Mouse (Mus musculus): Measurements from ENCODE around the gene Olfr1338. TPM values are rescaled to one million over a fixed set of nuclear protein-coding genes. Genes with fewer than 3 reads are reported as not detected.
"Not testable (repeated sequence)": the region's sequence is repeated elsewhere in the genome, so short reads cannot be mapped to it uniquely, and the experiment has no call there.

Olfr1338 gene
- total RNA-seq (2017), result not detected in 2 replicates

DNA sequence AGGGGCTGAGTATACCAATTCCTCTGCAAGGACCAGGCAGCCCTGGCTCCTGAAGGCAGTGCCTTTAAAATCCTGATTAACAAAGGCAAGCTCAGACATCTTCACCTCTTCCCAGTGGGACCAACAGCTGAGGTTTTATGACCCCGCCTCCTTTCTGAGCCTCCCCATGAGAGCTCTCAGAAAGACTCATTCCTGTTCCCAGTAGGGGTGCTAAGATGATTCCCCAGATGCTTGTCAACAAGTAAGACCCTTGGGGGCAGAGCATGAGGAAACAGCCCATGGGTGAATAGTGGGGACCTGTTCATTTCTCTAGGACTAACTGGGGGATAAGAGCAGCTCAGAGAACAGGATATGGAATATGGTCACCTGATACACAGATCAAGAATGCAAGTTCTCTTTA, at the start of gene Olfr1338:
Gene Olfr1338 (minus strand): TSS at position 101 of the 400 bp plus-strand sequence.
- ATAC-seq (replicated peaks; ENCODE audit: low read depth, poor library complexity, severe bottlenecking), result no peak

DNA sequence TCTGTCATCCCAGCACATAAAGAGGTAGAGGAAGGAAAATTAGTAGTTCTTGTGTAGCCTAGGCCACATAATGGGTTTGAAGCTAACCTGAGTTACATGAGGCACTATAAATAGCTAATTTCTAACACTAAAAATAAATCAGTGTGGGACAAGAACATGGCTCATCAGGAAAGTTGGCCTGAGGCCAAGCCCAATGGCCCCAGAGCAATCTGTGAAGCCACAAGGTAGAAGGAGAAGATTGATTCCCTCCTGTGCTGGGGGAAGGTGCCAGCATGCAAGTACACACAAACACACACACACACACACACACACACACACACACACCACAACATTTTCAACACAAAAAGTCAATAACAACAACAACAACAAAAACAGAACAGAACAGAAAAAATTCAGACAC, 34.3 kb upstream of the Olfr1338 start:
- not testable (repeated sequence) for ATAC-seq (replicated peaks; ENCODE audit: low read depth, poor library complexity, severe bottlenecking)

DNA sequence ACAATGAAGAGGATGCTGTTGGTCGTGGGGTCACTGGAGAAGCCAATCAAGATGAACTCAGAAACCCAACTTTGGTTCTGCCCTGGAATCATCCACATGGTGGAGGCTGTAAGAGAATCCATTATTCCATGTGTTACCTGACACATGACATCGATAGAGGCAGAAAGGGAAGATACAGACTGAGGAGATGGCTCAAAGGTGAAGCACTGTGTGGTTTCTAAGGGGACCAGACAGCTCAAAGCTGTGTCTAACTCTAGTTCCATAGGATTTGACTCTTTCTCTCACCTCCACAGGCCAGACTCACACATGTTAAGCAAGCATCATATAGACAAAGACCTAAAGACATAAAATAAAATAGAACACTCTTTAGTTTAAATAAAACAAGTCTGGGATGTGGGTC, 23.9 kb upstream of the Olfr1338 start, which contains the start of gene Olfr1337:
Gene Olfr1337 (minus strand): TSS at position 101 of the 400 bp plus-strand sequence.
- ATAC-seq (replicated peaks; ENCODE audit: low read depth, poor library complexity, severe bottlenecking), result no peak

DNA sequence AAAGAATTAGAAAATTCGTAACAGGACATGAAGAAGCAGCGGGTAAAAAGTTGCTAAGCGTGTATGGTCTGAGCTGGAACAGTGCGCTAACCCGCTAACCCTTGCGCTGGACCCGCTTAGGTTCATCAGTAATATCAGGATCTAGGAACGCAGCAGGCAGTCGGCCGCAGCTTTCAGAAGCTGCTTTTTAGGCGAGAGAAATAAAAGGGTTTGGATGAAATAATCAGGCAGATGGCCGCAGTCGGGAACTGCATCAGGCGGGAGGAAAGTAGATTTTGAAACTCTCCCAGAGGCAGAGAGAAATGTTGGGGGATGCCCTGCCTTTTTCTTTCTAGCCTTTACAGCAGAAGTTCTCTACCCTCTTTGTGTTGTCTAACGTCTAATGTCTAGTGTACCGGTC, 16.7 kb downstream of the Olfr1338 start:
- no peak for ATAC-seq (replicated peaks; ENCODE audit: low read depth, poor library complexity, severe bottlenecking)

DNA sequence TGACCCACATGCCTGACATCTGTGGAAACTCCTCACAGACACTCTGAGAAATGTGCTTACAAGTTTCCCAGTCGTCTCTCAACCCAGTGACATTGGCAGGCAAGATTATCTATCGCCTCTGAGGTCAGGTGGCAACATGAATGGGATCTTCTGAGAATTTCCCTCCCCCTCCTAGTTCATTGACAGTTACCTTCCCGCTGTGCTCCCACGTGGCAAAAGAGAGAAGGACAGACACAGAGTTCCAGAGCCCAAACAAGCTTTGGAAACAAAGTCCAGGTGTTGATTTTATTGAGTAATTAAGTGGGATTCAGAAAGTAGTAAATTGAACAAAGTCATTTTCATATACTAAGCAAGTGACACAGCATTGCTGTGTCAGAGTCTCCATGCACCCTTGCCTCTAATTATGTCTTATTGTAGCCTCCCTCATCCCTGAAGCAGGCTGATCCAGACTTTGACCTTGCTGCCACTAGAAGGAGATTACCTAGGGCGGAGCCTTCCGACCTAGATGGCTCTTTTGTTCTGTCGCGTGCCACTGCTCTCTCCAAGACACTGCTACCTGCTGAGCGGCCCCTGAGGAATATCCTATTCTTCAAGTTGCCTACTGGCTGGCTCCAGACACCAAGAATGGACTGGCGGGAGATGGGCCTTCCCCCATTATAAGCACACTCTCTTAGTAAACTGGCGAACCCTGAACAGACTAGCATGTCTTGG, 17.4 kb downstream of the Olfr1338 start:
- no peak for ATAC-seq (replicated peaks; ENCODE audit: low read depth, poor library complexity, severe bottlenecking)

DNA sequence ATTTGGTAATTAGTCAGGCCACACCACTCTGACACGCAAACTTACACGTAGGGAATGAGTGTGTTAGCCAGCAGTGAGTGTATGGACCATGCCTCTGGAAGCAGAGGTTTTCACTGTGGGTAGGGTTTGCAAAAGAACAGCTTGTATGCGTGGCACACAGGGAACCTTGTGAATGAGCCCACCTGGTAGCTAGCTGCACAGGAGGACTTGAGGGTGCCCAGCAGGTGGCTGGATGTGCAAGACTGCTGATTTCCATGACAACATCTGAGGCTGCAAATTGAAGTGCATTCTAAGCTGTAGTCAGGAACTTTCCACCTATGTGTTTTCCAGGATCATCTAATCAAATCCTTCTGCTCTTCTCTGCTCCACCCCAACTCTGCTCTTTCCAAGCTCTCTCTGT, 19.0 kb downstream of the Olfr1338 start:
- ATAC-seq (replicated peaks; ENCODE audit: low read depth, poor library complexity, severe bottlenecking), result no peak

DNA sequence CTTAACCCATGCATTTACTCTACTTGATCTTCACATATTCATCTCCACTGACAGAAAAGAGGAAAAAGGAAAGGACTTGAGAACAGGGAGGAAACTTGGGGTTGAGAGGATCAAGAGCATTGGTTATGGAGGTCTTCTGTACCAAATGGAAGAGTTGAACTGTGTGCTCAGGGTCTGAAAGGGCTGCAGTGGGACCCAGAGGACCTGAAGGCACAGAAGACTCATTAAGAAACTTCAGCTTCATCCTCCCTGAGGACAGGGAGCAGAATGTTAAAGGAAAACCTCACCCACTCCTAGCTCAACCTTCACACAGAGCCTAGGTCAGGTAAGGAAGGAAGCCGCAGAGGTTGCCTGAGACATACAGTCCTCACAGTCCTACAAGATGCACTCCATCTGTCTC, 26.7 kb downstream of the Olfr1338 start, which contains the start of gene Olfr1339:
Gene Olfr1339 (plus strand): TSS at position 301 of the 400 bp plus-strand sequence.
- no peak for ATAC-seq (replicated peaks; ENCODE audit: low read depth, poor library complexity, severe bottlenecking)

DNA sequence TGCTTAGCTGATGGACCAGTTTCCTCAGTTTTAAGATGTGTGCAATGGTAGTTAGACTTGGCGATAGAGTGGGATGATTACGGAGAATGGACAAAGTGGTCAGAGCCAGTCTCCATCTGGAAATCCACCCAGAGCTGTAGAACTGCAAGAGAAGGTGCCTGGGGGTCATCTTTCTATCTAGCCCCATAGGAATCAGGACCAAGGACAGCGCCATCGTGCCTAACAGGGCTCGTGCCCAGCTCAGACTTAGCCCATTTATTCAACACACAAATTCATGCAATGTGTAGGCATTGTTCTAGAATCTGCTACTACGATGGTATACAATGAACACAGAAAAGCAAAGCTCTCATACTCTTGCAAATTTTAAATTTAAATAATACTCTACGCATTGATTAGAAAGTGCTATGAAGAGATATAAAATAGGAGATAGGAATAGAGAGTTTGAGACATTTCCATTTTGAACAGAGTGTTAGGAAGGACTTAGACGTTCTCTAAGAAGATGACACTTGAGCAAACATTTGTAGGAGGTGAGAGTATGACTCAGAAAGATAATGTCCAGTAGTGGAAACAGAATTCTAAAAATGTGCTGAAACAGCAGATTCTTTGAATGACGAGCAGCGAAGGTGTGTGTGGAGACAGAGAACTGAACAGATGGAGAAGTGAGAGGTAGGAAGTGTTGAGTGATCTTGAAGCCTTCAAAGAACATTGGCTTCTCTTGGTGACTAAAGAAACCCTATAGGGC, 36.6 kb downstream of the Olfr1338 start:
- ATAC-seq (replicated peaks; ENCODE audit: low read depth, poor library complexity, severe bottlenecking), result no peak

DNA sequence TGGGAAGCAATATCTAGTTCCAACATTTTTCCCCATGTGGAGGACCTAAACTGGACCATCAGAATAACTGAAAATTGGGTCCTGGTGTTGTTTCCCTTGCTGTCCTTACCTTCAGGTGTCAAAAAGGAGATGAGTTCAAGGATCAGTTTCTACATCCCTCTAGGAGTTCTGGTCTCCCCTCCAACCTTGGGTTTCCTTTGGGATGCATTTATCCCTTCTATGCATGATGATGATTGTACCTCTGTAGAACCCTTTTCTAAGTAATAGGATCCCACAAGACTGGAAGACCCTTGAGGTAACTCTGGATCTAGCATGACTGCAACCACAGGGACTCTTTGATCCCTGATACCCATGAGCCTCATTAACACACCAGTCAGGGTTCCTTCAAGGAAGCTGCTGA, 38.7 kb downstream of the Olfr1338 start, which contains the start of gene Olfr1340:
Gene Olfr1340 (plus strand): TSS at position 301 of the 400 bp plus-strand sequence.
- ATAC-seq (replicated peaks; ENCODE audit: low read depth, poor library complexity, severe bottlenecking), result no peak

DNA sequence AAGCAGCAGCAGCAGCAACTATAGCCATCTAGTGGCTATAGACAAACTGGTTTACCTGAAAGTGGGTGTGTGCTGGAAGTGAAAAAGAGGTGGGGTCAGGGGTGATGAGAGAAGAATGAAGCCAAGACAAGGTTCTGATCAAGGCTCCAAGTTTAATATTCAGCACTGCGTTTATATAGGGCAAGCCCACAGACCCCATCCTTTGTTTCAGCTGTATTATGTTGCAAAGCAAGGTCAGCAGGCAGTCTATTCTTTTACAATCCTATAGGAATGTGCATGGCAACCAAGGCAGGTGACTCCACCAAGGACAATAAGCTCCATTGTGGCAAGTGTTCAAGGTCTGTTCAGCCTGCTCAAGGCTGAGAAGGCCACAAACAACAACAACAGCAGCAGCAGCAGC, 46.9 kb downstream of the Olfr1338 start:
- ATAC-seq (replicated peaks; ENCODE audit: low read depth, poor library complexity, severe bottlenecking), result no peak

DNA sequence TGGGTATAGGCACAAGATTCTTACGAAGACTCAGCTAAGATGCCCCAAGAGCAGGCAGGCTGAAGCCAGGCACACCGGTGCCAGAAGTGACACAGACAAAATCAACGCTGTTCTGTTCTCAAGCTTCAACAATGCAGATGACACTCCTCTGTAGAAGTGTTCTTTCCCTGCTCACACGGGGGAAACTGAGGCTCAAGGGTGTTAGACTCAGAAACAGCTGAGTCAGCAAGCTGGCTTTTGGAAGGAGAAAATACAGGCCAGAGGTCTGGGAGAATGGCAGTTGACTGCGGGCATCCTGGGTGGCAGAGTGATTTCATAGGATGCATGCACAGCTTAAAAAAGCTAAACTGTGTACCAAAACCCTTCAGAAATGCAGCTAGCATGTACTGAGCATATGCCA, 50.5 kb downstream of the Olfr1338 start:
- ATAC-seq (replicated peaks; ENCODE audit: low read depth, poor library complexity, severe bottlenecking), result no peak

DNA sequence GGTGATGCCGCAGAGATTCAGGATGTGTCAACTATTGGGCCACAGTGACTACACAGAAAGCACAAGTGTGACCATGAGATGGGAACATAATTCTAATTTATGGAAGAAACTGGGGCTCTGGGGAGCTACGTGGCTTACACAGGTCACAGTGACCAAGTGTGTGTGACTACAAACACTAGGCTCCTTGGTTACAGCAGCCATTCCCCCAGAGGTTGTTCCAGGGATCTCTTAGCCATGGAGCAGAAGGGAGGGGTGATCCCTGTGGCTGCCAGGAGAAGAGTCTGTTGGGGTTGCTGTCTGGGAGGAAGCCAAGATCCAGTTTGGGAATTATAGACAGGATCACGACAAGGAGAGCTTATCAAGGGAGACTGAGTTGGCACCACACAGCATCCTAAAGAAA, 55.3 kb downstream of the Olfr1338 start, which contains the start of gene Olfr1341:
Gene Olfr1341 (plus strand): TSS at position 301 of the 400 bp plus-strand sequence.
- no peak for ATAC-seq (replicated peaks; ENCODE audit: low read depth, poor library complexity, severe bottlenecking)

Other genes with a start within 250 kb of the Olfr1338 start
- not detected in 2 replicates for gene 2610528J11Rik, start 231.7 kb downstream of the Olfr1338 start, total RNA-seq (2017)
- 0.14 TPM in 1 of 2 replicates, not detected in the other for gene Tmem125, start 214.7 kb downstream of the Olfr1338 start, total RNA-seq (2017)
- 0.46 TPM in 1 of 2 replicates, not detected in the other for gene Cfap57, start 138.0 kb downstream of the Olfr1338 start, total RNA-seq (2017)
- gene Ebna1bp2, start 137.9 kb downstream of the Olfr1338 start, total RNA-seq (2017), result 98.3 and 123 TPM in 2 replicates
- not detected in 2 replicates for gene Olfr62, start 99.8 kb downstream of the Olfr1338 start, total RNA-seq (2017)
- gene Olfr1342, start 66.0 kb downstream of the Olfr1338 start, total RNA-seq (2017), result not detected in 2 replicates
- gene Olfr1341, start 55.2 kb downstream of the Olfr1338 start, total RNA-seq (2017), result not detected in 2 replicates
- not detected in 2 replicates for gene Olfr1340, start 38.6 kb downstream of the Olfr1338 start, total RNA-seq (2017)
- gene Olfr1339, start 26.6 kb downstream of the Olfr1338 start, total RNA-seq (2017), result not detected in 2 replicates
- gene Olfr1337, start 23.8 kb upstream of the Olfr1338 start, total RNA-seq (2017), result not detected in 2 replicates
- gene Olfr1335, start 51.2 kb upstream of the Olfr1338 start, total RNA-seq (2017), result not detected in 2 replicates
- not detected in 2 replicates for gene Olfr1333, start 77.5 kb upstream of the Olfr1338 start, total RNA-seq (2017)
- not detected in 2 replicates for gene Olfr1331, start 105.9 kb upstream of the Olfr1338 start, total RNA-seq (2017)
- gene Olfr1330, start 129.9 kb upstream of the Olfr1338 start, total RNA-seq (2017), result not detected in 2 replicates
- not detected in 2 replicates for gene Olfr1329, start 158.7 kb upstream of the Olfr1338 start, total RNA-seq (2017)
- gene Olfr1328, start 179.9 kb upstream of the Olfr1338 start, total RNA-seq (2017), result not detected in 2 replicates
- not detected in 2 replicates for gene Lao1, start 202.8 kb upstream of the Olfr1338 start, total RNA-seq (2017)